Mouse (Mus musculus): ENCODE results near the gene Gm28308. TPM values are rescaled to one million over a fixed set of nuclear protein-coding genes. Genes with fewer than 3 reads are reported as not detected.
A peak's percentile ranks its signal among the peaks of the same experiment; 100 is the strongest.

Gm28308 gene
- polyA plus RNA-seq, 1 experiment from 2014 or later: not detected

DNA sequence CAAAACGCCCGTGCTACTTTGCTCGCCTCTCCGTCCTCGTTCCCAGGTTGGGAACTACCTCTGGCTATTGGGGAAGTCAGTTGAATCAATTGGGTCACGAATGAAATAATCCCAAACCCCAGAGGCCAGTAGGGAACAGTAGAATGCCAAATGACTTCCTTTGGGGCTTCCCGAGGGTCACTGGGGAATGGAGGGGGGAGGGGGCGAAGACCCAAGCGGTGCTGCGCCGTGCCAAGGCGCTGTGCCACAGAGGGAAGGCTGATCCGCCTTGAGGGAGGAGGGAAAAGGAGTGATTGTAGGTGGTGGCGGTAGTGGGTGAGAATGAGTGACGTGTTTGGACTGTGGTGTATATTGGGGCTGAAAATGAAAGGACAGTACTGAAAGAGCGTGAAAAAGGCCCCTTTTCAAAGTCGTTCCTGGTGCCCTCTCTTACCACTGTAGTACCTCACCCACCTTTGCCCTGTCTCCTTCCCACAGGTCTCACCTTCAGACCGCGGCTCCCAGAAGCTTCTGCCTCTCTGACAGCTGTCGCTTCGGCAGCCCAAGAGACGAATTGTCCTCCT, 502 bp downstream of the Gm28308 start:
- TF ChIP-seq CTCF (IDR thresholded peaks at IDR 0.05; ENCODE audit: low read depth): no peak
- TF ChIP-seq EP300 (IDR thresholded peaks at IDR 0.05; ENCODE audit: low read depth): no peak
- H3K27me3 ChIP-seq (ENCODE audit: insufficient read depth, low read length): peaks cover 98% of the 10 kb centered on the region
- peak overlapping the region; percentile 35 for H3K4me3 ChIP-seq (ENCODE audit: low read depth, low read length)
- H3K27ac ChIP-seq (ENCODE audit: low read depth): no peak overlapping the region
- ATAC-seq (no peak), DNase-seq (no peak)
- no peaks in the 10 kb centered on the region for H3K9me3 ChIP-seq (ENCODE audit: low read length)
- 2% methylated on average over 22 of the region's 22 CpGs for WGBS (ENCODE audit: insufficient replicate concordance)
- H3K4me2 ChIP-seq (ENCODE audit: low read depth, low read length): peak overlapping the region; percentile 49
- H3K4me1 ChIP-seq (ENCODE audit: insufficient read depth): peaks cover 9% of the 10 kb centered on the region
- H3K9ac ChIP-seq (replicated peaks): no peak overlapping the region
- no peaks in the 10 kb centered on the region for H3K36me3 ChIP-seq (replicated peaks; ENCODE audit: insufficient read depth, low read length)

DNA sequence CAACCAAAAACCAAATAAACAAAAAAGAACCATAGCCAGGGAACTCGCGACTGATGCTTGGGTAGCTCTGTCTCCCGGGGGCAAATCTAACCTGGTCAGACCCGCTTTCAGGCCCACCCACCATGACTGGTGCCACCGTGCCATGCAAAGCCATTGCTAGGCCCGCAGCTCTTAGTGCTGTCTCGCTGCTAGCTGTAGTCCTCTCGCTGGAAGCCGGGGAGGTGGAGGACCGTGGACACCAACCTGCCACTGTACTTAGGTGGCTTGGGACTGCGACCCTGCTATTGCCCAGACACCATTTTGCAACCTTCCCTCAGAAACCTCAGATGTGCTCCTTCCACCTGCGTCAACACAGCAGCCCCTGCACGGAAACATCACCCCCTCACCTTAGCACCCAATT, 1.2 kb downstream of the Gm28308 start:
- Histone ChIP-seq H3K4me1 (ENCODE audit: insufficient read depth) (peaks cover 4% of the 10 kb centered on the region; the same call in 1 of the 2 replicates), H3K27ac (ENCODE audit: low read depth) (no peak overlapping the region), H3K9ac (replicated peaks) (no peak overlapping the region), H3K9me3 (ENCODE audit: low read length) (no peaks in the 10 kb centered on the region), H3K4me3 (ENCODE audit: low read depth, low read length) (peak overlapping the region; percentile 6; the same call in 1 of the 2 replicates), H3K27me3 (ENCODE audit: insufficient read depth, low read length) (peaks cover 98% of the 10 kb centered on the region), H3K36me3 (replicated peaks; ENCODE audit: insufficient read depth, low read length) (no peaks in the 10 kb centered on the region), H3K4me2 (ENCODE audit: low read depth, low read length) (peak overlapping the region; percentile 49)
- WGBS (ENCODE audit: insufficient replicate concordance): 2% methylated on average over 13 of the region's 13 CpGs
- ATAC-seq (no peak), DNase-seq (no peak)
- no peak for TF ChIP-seq CTCF (IDR thresholded peaks at IDR 0.05; ENCODE audit: low read depth)
- no peak for TF ChIP-seq EP300 (IDR thresholded peaks at IDR 0.05; ENCODE audit: low read depth)

DNA sequence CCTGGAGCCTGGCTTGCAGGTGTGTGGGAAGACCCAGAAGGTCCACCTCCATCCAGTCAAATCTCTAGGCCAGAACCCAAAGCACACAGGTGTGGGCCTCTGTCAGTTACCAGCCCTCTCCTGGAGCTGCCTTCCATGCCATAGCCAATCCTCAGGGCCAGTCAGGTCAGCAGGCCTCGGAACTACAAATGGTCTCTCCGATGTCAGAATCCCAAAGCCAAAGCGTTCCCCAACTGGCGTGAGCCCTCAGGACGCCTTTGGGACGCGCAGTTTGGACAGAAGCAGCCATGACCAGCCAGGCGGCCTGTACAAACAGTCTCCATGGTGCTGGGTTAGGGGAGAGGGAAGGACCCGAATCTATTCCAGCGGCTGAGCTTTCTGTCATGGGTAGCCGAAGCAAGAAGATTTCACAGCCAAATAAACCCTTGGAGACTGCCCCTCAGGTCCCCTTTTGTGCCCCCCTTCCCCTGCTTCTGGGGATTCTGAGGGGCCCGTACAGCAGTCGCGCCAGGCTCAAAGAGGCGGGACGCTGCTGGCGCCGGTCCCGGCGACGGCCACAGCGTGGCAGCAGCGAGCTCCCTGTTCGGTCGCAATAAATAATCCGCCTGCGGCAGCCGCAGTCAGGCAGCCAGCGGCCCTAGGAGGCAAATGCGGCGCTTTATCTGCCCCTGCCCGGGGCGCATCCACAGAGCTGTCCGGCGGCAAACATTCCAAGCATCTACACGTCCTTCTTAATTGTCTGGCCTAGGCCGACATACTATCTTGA, 1.8 kb downstream of the Gm28308 start:
- Histone ChIP-seq H3K9me3 (ENCODE audit: low read length) (no peaks in the 10 kb centered on the region), H3K36me3 (replicated peaks; ENCODE audit: insufficient read depth, low read length) (no peaks in the 10 kb centered on the region), H3K27me3 (ENCODE audit: insufficient read depth, low read length) (peaks cover 98% of the 10 kb centered on the region), H3K4me2 (ENCODE audit: low read depth, low read length) (peak overlapping the region; percentile 49), H3K27ac (ENCODE audit: low read depth) (no peak overlapping the region), H3K4me1 (ENCODE audit: insufficient read depth) (peaks cover 2% of the 10 kb centered on the region; the same call in 1 of the 2 replicates), H3K4me3 (ENCODE audit: low read depth, low read length) (peak overlapping the region; percentile 6; the same call in 1 of the 2 replicates), H3K9ac (replicated peaks) (no peak overlapping the region)
- peak; percentile 71 for ATAC-seq
- DNase-seq: peak; percentile 72
- 3% methylated on average over 37 of the region's 37 CpGs for WGBS (ENCODE audit: insufficient replicate concordance)
- TF ChIP-seq CTCF (IDR thresholded peaks at IDR 0.05; ENCODE audit: low read depth) (peak; percentile 75), EP300 (IDR thresholded peaks at IDR 0.05; ENCODE audit: low read depth) (no peak)

DNA sequence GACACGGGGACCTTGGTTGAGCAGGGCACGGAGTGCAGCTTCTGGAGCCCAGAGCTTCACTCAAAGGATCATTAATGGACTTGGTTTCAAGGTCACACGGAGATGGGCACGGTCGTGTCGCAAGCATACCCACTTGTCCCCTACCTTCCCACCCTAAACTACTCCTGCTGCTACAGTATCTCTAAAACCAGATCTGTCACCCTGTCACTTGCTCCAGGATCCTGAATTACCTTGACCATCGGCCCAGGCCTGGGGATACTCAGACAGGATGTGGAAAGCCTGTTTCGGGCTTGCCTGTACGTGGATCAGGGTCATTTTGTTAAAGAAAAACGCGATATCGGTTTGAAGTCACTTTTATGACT, 3.5 kb downstream of the Gm28308 start:
- TF ChIP-seq EP300 (IDR thresholded peaks at IDR 0.05; ENCODE audit: low read depth): no peak
- no peak for TF ChIP-seq CTCF (IDR thresholded peaks at IDR 0.05; ENCODE audit: low read depth)
- WGBS (ENCODE audit: insufficient replicate concordance): 26% methylated on average over 12 of the region's 12 CpGs

DNA sequence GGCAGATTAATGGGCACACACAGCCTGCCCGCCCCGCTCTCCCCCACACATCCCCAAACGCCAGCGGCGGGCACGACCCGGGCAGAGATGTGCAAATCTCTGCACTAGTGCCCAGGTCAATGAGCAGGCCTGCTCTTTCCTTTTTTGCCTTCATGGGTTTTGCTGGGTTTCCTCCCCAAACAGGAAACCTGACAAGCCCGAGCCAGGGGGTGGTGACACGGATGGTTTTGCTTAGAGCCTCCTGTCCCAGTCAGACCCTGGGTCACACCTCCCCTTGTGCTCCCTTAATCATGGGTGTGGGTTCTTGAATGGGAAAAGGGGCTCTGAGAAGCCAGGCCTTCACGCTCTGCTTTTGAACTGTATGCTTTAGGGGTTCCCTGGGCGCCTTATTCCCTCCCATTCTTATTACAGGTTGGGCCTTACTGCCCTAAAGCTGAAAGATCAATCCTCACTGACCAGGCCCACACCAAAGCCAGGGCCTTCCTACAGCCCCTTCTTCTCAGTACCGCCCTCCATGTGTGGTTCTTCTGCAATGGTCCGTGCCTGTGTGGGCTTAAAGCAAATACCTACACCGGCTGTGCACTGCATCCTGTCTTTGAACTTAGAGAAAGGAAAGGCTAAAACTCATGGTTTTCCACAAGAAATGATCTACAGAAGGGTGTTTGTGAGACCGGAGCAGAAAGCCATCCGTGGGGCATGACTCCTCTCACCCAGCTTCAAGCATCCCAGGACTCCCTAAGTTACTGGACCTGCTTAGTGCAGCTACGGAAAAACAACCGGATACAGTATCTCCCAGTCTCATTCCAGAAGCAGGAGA, 4.1 kb downstream of the Gm28308 start:
- Histone ChIP-seq H3K4me3 (ENCODE audit: low read depth, low read length) (peak overlapping the region; percentile 29), H3K27me3 (ENCODE audit: insufficient read depth, low read length) (peaks cover 97% of the 10 kb centered on the region), H3K4me1 (ENCODE audit: insufficient read depth) (peaks cover 6% of the 10 kb centered on the region), H3K27ac (ENCODE audit: low read depth) (no peak overlapping the region), H3K36me3 (replicated peaks; ENCODE audit: insufficient read depth, low read length) (no peaks in the 10 kb centered on the region), H3K9me3 (ENCODE audit: low read length) (no peaks in the 10 kb centered on the region), H3K9ac (replicated peaks) (no peak overlapping the region), H3K4me2 (ENCODE audit: low read depth, low read length) (peak overlapping the region; percentile 52)
- peak; percentile 13 for DNase-seq
- ATAC-seq: no peak
- TF ChIP-seq CTCF (IDR thresholded peaks at IDR 0.05; ENCODE audit: low read depth): no peak
- no peak for TF ChIP-seq EP300 (IDR thresholded peaks at IDR 0.05; ENCODE audit: low read depth)
- 14% methylated on average over 18 of the region's 18 CpGs for WGBS (ENCODE audit: insufficient replicate concordance)

More for the DNA sequence above, 3.5 kb downstream of the Gm28308 start:
- DNase-seq (no peak), ATAC-seq (no peak)
- peaks cover 2% of the 10 kb centered on the region; the same call in 1 of the 2 replicates for H3K4me1 ChIP-seq (ENCODE audit: insufficient read depth)
- H3K36me3 ChIP-seq (replicated peaks; ENCODE audit: insufficient read depth, low read length): no peaks in the 10 kb centered on the region
- peaks cover 97% of the 10 kb centered on the region for H3K27me3 ChIP-seq (ENCODE audit: insufficient read depth, low read length)
- no peak overlapping the region for H3K9ac ChIP-seq (replicated peaks)
- no peak overlapping the region for H3K4me2 ChIP-seq (ENCODE audit: low read depth, low read length)
- no peaks in the 10 kb centered on the region for H3K9me3 ChIP-seq (ENCODE audit: low read length)
- H3K4me3 ChIP-seq (ENCODE audit: low read depth, low read length): no peak overlapping the region
- no peak overlapping the region for H3K27ac ChIP-seq (ENCODE audit: low read depth)
